Mouse (Mus musculus) gonadal fat pad, adult 2 months (tissue): ENCODE measurements around the gene Cux2. TPM values are rescaled to one million over a fixed set of nuclear protein-coding genes. Genes with fewer than 3 reads are reported as not detected.

ENCODE experiments used
- DNase-seq: peaks from one replicate; pipeline ENCODE4 v3.0.0-alpha.2; 2012; ENCODE audit warnings: low read depth
- polyA plus RNA-seq: library from polyadenylated mRNA; depleted of rRNA; stranded (reverse); fragments of >200 nt; gene quantifications from 2 replicates; pipeline ENCODE4 v1.2.3, GENCODE M21; 2012

Gene Cux2
- polyA plus RNA-seq, 1 experiment = 2.5 TPM

- no peak for DNase-seq
Measured at GRCm38 (mm10) chr5:121962974-121963373, 86.9 kb downstream of the Cux2 start.

- DNase-seq = no peak
Measured at GRCm38 (mm10) chr5:121962359-121962758, 87.5 kb downstream of the Cux2 start.

GRCm38 (mm10) chr5:121961256-121961655, 88.6 kb downstream of the Cux2 start:
- no peak for DNase-seq

- no peak for DNase-seq
Measured at GRCm38 (mm10) chr5:121959688-121960087, 90.2 kb downstream of the Cux2 start.

DNA sequence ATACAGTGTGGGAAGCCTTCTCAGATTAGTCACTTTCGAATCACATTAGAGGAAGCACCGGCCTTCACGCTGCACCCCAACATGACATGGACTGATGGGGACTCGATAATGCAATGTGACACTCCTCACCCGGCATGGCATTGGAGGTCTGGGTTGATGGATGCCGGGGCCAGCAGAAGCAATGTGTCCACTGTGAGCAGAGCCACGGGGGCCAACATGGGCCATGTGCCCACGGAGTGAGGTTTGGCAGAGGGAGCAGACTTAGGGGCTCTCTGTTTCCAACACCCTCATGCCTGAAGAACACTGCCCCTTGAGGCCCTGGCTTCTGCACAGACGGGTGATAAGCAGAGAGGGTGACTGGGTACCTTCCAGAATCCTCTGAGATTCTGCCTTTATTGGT, 91.4 kb downstream of the Cux2 start:
- DNase-seq = no peak

GRCm38 (mm10) chr5:121955806-121956205, 94.1 kb downstream of the Cux2 start:
- no peak for DNase-seq

DNA sequence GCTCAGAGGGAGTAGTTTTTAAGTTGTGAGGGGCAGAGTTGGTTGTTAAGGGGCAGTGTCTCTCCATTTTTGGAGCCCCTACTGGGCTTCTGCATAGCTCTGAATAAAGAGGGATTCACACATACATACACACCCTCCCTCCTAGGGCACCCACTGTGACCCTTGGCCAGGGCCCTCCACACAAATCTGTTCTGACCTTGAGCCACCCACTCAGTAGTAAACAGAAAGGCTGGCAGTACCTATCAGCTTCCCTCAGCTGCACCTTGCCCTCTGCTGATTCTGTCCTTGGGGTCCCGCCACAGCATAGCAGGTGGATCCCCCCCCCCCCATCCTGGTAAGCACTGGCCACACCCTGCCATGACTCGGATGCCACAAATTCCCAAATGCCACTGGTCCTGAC, 99.7 kb downstream of the Cux2 start:
- DNase-seq = no peak

DNA sequence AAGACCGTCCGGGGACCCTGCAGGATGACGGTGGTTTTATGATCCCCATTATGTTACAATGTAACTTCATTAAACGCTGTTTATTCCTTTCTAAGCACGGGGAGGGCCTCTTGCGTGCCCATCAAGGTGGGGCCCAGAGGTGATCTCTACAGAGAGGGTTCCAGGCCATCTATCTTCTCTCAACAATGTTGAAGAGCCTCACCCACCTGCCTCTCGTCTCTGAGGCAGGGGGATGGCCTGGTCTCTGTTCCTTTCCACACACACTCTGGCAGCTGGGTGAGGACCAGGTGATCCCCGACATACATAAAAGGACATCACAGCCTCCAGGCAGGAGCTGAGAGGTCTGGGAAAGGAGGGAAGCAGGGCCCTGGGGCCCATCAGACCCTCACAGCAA, 100.9 kb downstream of the Cux2 start:
- no peak for DNase-seq

DNA sequence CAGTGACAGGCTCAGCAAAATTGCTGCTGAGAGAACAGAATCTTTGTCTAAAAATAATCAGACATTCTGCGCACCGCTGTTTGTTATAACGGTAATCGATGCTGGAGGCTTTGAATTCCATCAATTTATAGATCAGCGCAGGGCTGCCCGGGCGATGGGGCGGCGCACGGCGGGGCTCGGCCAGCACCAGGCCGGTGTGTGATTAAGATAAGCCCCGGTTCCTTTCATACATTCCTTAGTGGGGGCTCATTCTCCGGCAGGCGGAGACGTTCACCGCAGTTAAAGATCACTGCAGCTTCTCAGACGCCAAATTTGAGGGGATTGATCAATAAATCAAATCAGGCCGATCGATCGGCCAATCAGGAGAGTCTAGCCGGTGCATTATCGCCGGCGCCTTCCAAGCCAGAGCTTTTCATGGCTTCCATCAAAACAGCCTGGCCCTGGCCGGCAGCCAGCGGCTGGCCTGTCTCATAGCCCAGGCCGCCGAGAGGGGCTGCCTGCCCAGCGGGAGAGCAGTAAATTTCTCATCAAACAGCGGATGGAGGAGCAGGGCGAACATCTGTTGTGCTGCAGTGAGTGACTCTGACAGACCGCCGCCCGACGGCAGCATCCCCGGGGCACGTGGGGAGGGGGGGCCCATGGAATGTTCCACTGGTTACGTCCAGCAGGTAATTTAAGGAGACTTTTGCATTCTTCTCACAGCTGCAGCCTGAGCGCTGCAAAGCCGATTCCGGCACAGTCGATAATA, 101.4 kb downstream of the Cux2 start:
- no peak for DNase-seq

DNA sequence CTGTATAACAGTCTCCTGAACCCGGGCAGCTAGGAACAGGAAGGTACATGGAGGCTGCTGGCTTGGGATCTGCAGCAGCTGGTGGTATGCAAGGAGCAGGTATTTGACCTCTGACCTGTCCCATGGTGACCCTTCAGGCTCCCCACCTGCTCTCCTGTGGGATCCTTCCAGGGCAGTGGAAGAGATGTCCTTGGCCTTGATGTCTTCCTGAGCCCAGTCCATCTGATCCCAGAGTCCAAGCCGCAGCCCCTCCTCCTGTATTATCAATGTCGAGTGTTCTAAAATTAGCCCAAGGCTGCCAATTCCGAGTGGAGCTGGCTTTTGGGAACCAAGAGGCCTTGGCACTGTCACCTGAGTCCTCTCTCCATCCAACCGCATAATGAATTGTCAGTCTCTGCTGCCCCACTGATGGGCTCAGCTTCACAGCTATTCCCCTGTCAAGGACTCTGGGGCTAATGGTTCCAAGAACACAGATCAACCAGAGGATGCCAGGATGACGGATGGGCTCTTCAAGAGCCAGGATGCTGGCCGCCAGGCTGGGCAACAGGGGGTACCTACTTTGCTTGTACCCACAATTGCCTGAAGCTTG, 103.2 kb downstream of the Cux2 start:
- no peak for DNase-seq

DNA sequence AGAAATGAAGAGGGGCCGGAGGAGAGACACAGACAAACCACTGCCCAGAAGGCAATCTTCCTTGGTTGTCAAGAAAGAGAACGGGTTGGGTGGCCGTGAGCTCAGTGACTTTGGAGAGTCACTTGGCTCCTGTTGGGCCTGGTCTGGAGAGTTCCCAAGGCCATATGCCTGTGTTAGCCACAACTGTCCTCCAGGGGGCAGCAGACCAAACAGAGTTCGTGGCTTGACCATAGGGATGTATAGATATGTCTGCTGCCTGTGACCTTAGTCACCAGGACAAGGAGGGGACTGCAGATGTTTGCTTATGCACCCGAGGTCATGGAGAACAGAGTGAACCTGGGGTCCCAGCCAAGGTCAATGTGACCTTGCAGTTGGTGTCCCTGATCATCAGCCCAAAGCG, 104.1 kb downstream of the Cux2 start:
- DNase-seq = no peak

DNA sequence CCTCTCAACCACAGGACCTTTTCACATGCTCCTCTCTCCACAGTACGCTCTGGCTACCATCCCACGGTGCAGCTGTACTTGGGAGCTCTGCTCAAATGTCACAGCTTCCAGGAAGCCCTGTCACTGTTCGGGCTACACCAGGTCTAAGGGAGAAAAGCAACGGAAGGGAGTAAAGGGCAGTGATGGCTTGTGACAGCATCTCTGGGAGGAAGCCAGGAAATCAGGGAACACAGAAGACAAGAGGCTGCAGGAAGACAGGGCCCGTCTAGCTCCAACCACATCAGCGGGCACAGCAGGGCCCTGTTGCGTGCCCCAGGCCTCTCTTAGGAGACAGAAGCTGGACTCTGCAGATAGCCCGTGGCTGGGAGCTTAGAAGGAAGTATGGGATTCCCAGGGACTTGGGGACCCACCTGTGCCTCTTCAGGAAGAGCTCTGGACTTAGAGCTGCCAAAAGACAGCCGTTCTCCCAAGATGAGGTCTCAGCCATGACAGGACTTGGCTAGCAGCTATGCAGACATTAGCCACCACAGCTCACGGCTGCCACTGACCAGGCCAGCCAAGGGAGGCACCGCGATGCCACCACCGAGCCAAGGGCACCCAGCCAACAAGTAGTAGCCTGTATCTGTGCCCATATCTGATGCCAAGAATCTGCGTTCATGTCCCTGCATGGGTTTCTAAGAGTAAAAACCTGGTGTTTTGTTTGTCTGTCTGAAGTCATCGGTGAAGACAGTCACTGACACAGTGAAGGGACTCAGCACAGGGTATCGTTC, 105.7 kb downstream of the Cux2 start:
- no peak for DNase-seq

DNA sequence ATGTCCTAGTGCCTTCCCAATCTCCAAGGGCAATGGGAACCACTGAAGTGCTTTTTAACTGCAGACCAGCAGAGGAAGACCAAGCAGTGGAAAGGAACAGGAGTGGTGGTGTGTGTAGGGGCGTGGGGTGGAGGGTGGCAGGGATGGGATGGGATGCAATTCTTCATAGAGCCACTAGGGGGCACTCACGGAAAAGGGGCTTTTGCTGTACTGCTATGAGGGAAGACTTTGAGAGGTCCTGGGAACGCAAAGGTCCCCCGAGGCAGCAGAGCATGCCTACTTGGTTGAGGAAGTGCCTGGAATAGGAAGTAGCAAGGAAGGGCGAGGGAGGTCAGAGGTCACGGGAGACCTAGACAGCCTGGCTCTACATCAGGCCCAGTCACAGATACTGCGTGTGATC, 106.4 kb downstream of the Cux2 start:
- DNase-seq = no peak

- no peak for DNase-seq
Measured at GRCm38 (mm10) chr5:121938065-121938849, 111.6 kb downstream of the Cux2 start.

- DNase-seq = no peak
Measured at GRCm38 (mm10) chr5:121930261-121930660, 119.6 kb downstream of the Cux2 start.

DNA sequence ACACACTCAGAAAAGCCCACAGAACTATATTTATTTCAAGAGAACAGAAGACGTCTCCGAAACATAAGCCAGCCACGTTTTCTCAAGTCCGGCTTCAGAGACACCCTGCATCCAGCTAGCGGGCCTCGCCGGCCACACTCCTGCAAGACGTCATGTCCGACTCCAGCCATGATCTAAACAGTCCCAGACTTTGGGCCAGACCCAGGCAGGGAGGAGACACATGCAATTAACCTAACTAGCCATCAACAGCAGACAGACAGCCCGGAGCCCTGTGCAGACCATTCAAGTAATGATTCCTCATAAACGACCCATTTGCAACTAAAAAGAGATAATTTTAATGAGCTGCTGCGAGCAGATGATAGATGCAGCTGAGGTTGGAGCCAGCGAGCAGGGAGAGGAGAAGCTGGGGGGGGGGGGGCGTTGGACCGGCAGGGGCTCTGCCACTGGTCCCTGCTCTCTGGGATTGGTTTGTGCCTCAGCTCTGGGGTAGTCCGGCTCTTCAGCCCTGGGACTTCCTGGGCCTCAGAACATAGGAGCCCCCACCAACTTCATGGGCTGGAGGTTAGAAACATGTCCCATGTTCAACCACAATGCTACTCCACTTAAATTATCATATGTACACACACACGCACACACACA, 121.4 kb downstream of the Cux2 start:
- no peak for DNase-seq

GRCm38 (mm10) chr5:121926543-121926814, 123.4 kb downstream of the Cux2 start:
- DNase-seq = no peak

- DNase-seq = no peak
Measured at GRCm38 (mm10) chr5:121925751-121926542, 124.0 kb downstream of the Cux2 start.

- no peak for DNase-seq
Measured at GRCm38 (mm10) chr5:121925291-121925690, 124.6 kb downstream of the Cux2 start.

DNA sequence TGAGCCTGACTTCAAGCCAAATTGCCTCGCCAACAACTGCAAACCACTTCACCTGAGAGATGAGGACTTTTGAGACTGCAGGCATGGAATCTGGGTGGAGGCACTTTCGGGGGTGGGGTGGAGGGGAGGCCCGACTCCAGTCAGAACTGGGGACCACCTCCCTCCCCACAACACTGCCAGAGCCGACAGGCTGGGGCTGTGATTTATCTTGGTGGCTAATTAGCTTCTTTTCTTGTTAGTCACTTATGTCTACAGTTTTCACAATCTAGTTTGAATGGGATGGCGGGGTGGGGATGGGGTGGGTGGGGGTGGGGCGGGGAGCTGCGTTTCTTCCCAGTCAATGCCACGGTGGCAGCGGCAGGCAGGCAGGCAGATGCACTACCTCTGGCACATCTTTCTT, 125.5 kb downstream of the Cux2 start:
- DNase-seq = no peak
